Mouse (Mus musculus): ENCODE results near the gene Dnah17.

DNA sequence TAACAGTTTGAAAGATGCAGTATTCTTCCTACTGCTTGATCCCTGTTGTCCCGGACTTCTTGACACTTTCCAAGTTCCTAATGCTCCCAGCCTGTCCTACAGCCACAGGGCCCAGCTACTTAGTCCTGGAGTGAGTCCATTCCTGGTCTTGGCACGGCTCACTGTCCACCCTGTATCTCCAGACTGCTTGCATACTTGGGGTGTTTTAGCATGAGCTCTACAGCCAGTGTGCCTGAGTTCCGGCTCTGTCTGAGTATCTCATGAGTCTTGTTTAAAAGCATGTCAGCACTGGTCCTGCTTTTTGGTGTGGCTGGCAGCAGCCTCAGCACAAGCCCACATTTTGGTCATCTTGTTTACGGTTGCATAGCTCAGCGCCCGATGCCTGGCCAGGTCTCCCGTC, 44.3 kb upstream of the Dnah17 start:
- no peak for TF ChIP-seq CTCF (IDR thresholded peaks at IDR 0.05; ENCODE audit: extremely low read depth, insufficient read depth, insufficient read length, insufficient replicate concordance)
- no peak for TF ChIP-seq POLR2A (IDR thresholded peaks at IDR 0.05; ENCODE audit: low read depth, low read length)
